Mouse (Mus musculus) forebrain, embryonic 11.5 days (tissue): Measurements from ENCODE around the gene Cdk5rap3. TPM values are rescaled to one million over a fixed set of nuclear protein-coding genes. Genes with fewer than 3 reads are reported as not detected.

Experiments used
- ATAC-seq: fragments of 200-750 bp; cut with Nextera tagmentation; replicated peaks from 2 replicates; pipeline ENCODE4 v1.8.0; 2017; ENCODE audit warnings: moderate TSS enrichment; ENCODE audit not compliant: low FRiP score
- DNase-seq: peaks from one replicate; pipeline ENCODE4 v3.0.0-alpha.2; 2017; ENCODE audit warnings: low spot score
- H3K27ac ChIP-seq: fragments of 300-500 bp; sonication (generic); 2 replicates; pipeline ENCODE4 v1.5.1; 2014; ENCODE audit warnings: low read depth, low read length
- H3K27me3 ChIP-seq: fragments of 300-500 bp; sonication (generic); 2 replicates; pipeline ENCODE4 v1.6.1; 2014; ENCODE audit warnings: mild to moderate bottlenecking, low read length, mixed read lengths; ENCODE audit not compliant: control insufficient read depth, insufficient read depth
- H3K36me3 ChIP-seq: fragments of 300-500 bp; sonication (generic); 2 replicates; pipeline ENCODE4 v1.6.1; 2014; ENCODE audit warnings: mild to moderate bottlenecking, low read length, moderate library complexity, mixed read lengths; ENCODE audit not compliant: control insufficient read depth, insufficient read depth
- H3K4me1 ChIP-seq: fragments of 300-500 bp; sonication (generic); replicated peaks from 2 replicates; pipeline ENCODE4 v1.6.1; 2014; ENCODE audit warnings: low read length, mixed read lengths; ENCODE audit not compliant: control insufficient read depth, insufficient read depth
- H3K4me2 ChIP-seq: fragments of 300-500 bp; sonication (generic); 2 replicates; pipeline ENCODE4 v1.6.1; 2014; ENCODE audit warnings: low read depth, mild to moderate bottlenecking, low read length, moderate library complexity, mixed read lengths; ENCODE audit not compliant: severe bottlenecking
- H3K4me3 ChIP-seq: fragments of 300-500 bp; sonication (generic); 2 replicates; pipeline ENCODE4 v1.5.1; 2014; ENCODE audit warnings: low read depth, low read length
- H3K9ac ChIP-seq: fragments of 300-500 bp; sonication (generic); 2 replicates; pipeline ENCODE4 v1.6.1; 2014; ENCODE audit warnings: low read length
- H3K9me3 ChIP-seq: fragments of 300-500 bp; sonication (generic); 2 replicates; pipeline ENCODE4 v1.6.1; 2016; ENCODE audit warnings: low read length, mixed read lengths; ENCODE audit not compliant: control insufficient read depth
- WGBS: fragments of 180-500 bp; shearing (Covaris S2); extraction: QIAGEN DNeasy Blood & Tissue Kit; methylation state at CpG from one replicate; pipeline ENCODE4 v1.1.7; 2014; 5-methylcytosine and 5-hydroxymethylcytosine counted together
- polyA plus RNA-seq: library from polyadenylated mRNA; unstranded; fragments of >200 nt; fragmentation: Nextera tagmentation; extraction: Ambion mirVana; gene quantifications from 2 replicates; pipeline ENCODE4 v1.2.1, GENCODE M21; 2014

Gene Cdk5rap3
- polyA plus RNA-seq, 1 experiment from 2014 or later, result 83.4 TPM

GRCm38 (mm10) chr11:96876300-96877040 is 39.8 kb downstream of the Cdk5rap3 start:
- peak overlapping the region; percentile 100 for H3K27ac ChIP-seq
- DNase-seq (peak; percentile 71), ATAC-seq (peak; percentile 54)
- 2% methylated on average over 13 of the region's 13 CpGs for WGBS
- no peaks in the 10 kb centered on the region for H3K9me3 ChIP-seq
- peak overlapping the region; percentile 50 for H3K4me2 ChIP-seq
- H3K4me3 ChIP-seq, result peak overlapping the region; percentile 14; the same call in 1 of the 2 replicates
- peak overlapping the region; percentile 73 for H3K9ac ChIP-seq
- H3K4me1 ChIP-seq, result peaks cover 60% of the 10 kb centered on the region
- no peaks in the 10 kb centered on the region for H3K27me3 ChIP-seq
- no peaks in the 10 kb centered on the region for H3K36me3 ChIP-seq

GRCm38 (mm10) chr11:96875745-96876144 is 40.6 kb downstream of the Cdk5rap3 start:
- peak overlapping the region; percentile 14; the same call in 1 of the 2 replicates for H3K4me3 ChIP-seq
- DNase-seq (peak; percentile 97), ATAC-seq (peak; percentile 83)
- peak overlapping the region; percentile 100 for H3K27ac ChIP-seq
- no peaks in the 10 kb centered on the region for H3K27me3 ChIP-seq
- H3K9me3 ChIP-seq, result no peaks in the 10 kb centered on the region
- under 1% methylated on average over 35 of the region's 35 CpGs for WGBS
- peak overlapping the region; percentile 55 for H3K9ac ChIP-seq
- H3K4me2 ChIP-seq, result peak overlapping the region; percentile 50; the same call in 1 of the 2 replicates
- H3K36me3 ChIP-seq, result no peaks in the 10 kb centered on the region
- peaks cover 62% of the 10 kb centered on the region for H3K4me1 ChIP-seq

- H3K9ac ChIP-seq, result peak overlapping the region; percentile 55
- ATAC-seq (no peak), DNase-seq (no peak)
- H3K9me3 ChIP-seq, result no peaks in the 10 kb centered on the region
- H3K4me1 ChIP-seq, result peaks cover 62% of the 10 kb centered on the region
- no peaks in the 10 kb centered on the region for H3K27me3 ChIP-seq
- H3K4me3 ChIP-seq, result no peak overlapping the region
- peak overlapping the region; percentile 100 for H3K27ac ChIP-seq
- under 1% methylated on average over 4 of the region's 4 CpGs for WGBS
- peak overlapping the region; percentile 50; the same call in 1 of the 2 replicates for H3K4me2 ChIP-seq
- no peaks in the 10 kb centered on the region for H3K36me3 ChIP-seq
Measured at GRCm38 (mm10) chr11:96875270-96875669, 41.0 kb downstream of the Cdk5rap3 start.

GRCm38 (mm10) chr11:96873601-96874140 is 42.6 kb downstream of the Cdk5rap3 start:
- Histone ChIP-seq H3K4me2 (peak overlapping the region; percentile 21; the same call in 1 of the 2 replicates), H3K9ac (peak overlapping the region; percentile 73), H3K36me3 (no peaks in the 10 kb centered on the region), H3K27ac (peak overlapping the region; percentile 100), H3K9me3 (no peaks in the 10 kb centered on the region), H3K27me3 (no peaks in the 10 kb centered on the region), H3K4me3 (no peak overlapping the region), H3K4me1 (peaks cover 54% of the 10 kb centered on the region)
- ATAC-seq (peak; percentile 5; the same call in 1 of the 2 replicates), DNase-seq (peak; percentile 76)
- 5% methylated on average over 11 of the region's 11 CpGs for WGBS

GRCm38 (mm10) chr11:96872441-96873379 is 43.6 kb downstream of the Cdk5rap3 start:
- Histone ChIP-seq H3K4me3 (peak overlapping the region; percentile 5; the same call in 1 of the 2 replicates), H3K9me3 (no peaks in the 10 kb centered on the region), H3K4me1 (peaks cover 47% of the 10 kb centered on the region), H3K27ac (peak overlapping the region; percentile 100), H3K36me3 (no peaks in the 10 kb centered on the region), H3K9ac (peak overlapping the region; percentile 73), H3K27me3 (no peaks in the 10 kb centered on the region), H3K4me2 (peak overlapping the region; percentile 50)
- DNase-seq (peak; percentile 85), ATAC-seq (peak; percentile 45)
- 2% methylated on average over 24 of the region's 24 CpGs for WGBS

GRCm38 (mm10) chr11:96867149-96867548 is 49.1 kb downstream of the Cdk5rap3 start:
- no peak overlapping the region for H3K4me3 ChIP-seq
- WGBS, result 14% methylated on average over 5 of the region's 5 CpGs
- H3K4me1 ChIP-seq, result peaks cover 10% of the 10 kb centered on the region
- H3K27ac ChIP-seq, result peak overlapping the region; percentile 2; the same call in 1 of the 2 replicates
- H3K4me2 ChIP-seq, result no peak overlapping the region
- no peaks in the 10 kb centered on the region for H3K36me3 ChIP-seq
- H3K9ac ChIP-seq, result no peak overlapping the region
- no peaks in the 10 kb centered on the region for H3K27me3 ChIP-seq
- no peaks in the 10 kb centered on the region for H3K9me3 ChIP-seq
- peak; percentile 87 for DNase-seq
- ATAC-seq, result no peak

GRCm38 (mm10) chr11:96863206-96863995 is 52.9 kb downstream of the Cdk5rap3 start:
- Histone ChIP-seq H3K4me1 (peaks cover 15% of the 10 kb centered on the region), H3K4me2 (peak overlapping the region; percentile 34; the same call in 1 of the 2 replicates), H3K27me3 (no peaks in the 10 kb centered on the region), H3K36me3 (no peaks in the 10 kb centered on the region), H3K9ac (peak overlapping the region; percentile 24), H3K9me3 (no peaks in the 10 kb centered on the region), H3K27ac (no peak overlapping the region), H3K4me3 (no peak overlapping the region)
- 0 out of 2 replicates have a peak, but pooled peaks have one; percentile 47 for ATAC-seq
- 19% methylated on average over 26 of the region's 26 CpGs for WGBS
- peak; percentile 82 for DNase-seq
